Mouse (Mus musculus): ENCODE measurements at regions not wholly inside any gene's neighbourhood (a gene's known extent, or its start where the extent isn't known, plus 50 kb on each side); places are given as distances from the start of the nearest gene placed in this dataset.

GRCm38 (mm10) chr6:31638434-31639220 lies 74.8 kb upstream of the Podxl start:
- TF ChIP-seq POLR2A (IDR thresholded peaks at IDR 0.05; ENCODE audit: low read depth, low read length) (no peak), CTCF (conservative IDR thresholded peaks at IDR 0.05; ENCODE audit: insufficient read depth, insufficient read length, low read depth, low read length) (no peak)

Data from kidney, adult 2 months (tissue).